Mouse (Mus musculus) hindbrain, embryonic 13.5 days (tissue): Measurements from ENCODE around the gene Syncrip. TPM values are rescaled to one million over a fixed set of nuclear protein-coding genes. Genes with fewer than 3 reads are reported as not detected.

Experiments
- ATAC-seq: fragments of 200-750 bp; cut with Nextera tagmentation; 2 replicates; pipeline ENCODE4 v1.8.0; 2017; ENCODE audit warnings: moderate TSS enrichment; ENCODE audit not compliant: low FRiP score
- H3K27ac ChIP-seq: fragments of 300-500 bp; sonication (generic); 2 replicates; pipeline ENCODE4 v1.5.1; 2015; ENCODE audit warnings: inconsistent platforms, mild to moderate bottlenecking, moderate library complexity
- H3K27me3 ChIP-seq: fragments of 300-500 bp; sonication (generic); 2 replicates; pipeline ENCODE4 v1.6.1; 2015; ENCODE audit warnings: mild to moderate bottlenecking, inconsistent platforms
- H3K36me3 ChIP-seq: fragments of 300-500 bp; sonication (generic); 2 replicates; pipeline ENCODE4 v1.6.1; 2015; ENCODE audit warnings: mild to moderate bottlenecking, inconsistent platforms
- H3K4me1 ChIP-seq: fragments of 300-500 bp; sonication (generic); replicated peaks from 2 replicates; pipeline ENCODE4 v1.6.1; 2015; ENCODE audit warnings: inconsistent platforms
- H3K4me2 ChIP-seq: fragments of 300-500 bp; sonication (generic); 2 replicates; pipeline ENCODE4 v1.6.1; 2015; ENCODE audit warnings: inconsistent platforms, mild to moderate bottlenecking, moderate library complexity
- H3K4me3 ChIP-seq: fragments of 300-500 bp; sonication (generic); 2 replicates; pipeline ENCODE4 v1.5.1; 2015; ENCODE audit warnings: mild to moderate bottlenecking, inconsistent platforms
- H3K9ac ChIP-seq: fragments of 300-500 bp; sonication (generic); 2 replicates; pipeline ENCODE4 v1.6.1; 2015; ENCODE audit warnings: mild to moderate bottlenecking, inconsistent platforms
- H3K9me3 ChIP-seq: fragments of 300-500 bp; sonication (generic); 2 replicates; pipeline ENCODE4 v1.6.1; 2016; ENCODE audit warnings: inconsistent platforms
- WGBS: fragments of 180-500 bp; shearing (Covaris S2); methylation state at CpG from one replicate; pipeline ENCODE4 v1.1.7; 2015; 5-methylcytosine and 5-hydroxymethylcytosine counted together
- polyA plus RNA-seq: library from polyadenylated mRNA; unstranded; fragments of >200 nt; fragmentation: Nextera tagmentation; extraction: Ambion mirVana; gene quantifications from 2 replicates; pipeline ENCODE4 v1.2.1, GENCODE M21; 2015

The Syncrip gene
- polyA plus RNA-seq, 1 experiment from 2014 or later: 89.3 TPM

DNA sequence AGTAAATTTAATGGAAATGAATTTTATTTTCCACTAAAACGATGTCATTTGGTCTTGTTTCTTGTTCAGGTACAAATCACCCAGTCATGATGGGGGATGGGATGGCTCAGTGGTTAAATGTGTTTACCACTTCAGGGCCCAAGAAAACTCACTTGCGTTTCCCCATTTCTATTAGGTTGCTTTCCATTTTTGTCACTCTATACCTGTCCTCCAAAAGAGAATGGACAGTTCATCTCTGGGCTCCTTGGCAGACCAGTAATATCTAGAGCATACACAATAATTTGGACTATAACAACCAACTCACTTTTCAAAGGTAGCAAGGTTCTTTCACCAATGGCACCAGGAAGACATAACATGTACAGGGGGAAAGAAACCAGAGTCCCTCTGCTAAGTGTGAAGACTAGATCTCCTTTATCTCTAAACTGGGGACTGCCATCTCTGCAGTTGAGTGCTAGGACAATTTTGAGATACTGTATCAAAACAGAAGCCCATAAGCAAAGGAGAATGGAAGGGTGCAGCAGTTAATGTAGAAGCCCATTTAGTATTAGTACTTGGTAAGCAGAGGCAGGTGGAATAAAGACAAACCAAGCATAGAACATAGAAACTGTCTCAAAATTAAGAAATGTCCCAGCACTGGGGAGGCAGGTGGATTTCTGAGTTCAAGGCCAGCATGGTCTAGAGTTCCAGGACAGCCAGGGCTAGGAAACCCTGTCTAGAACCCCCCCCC, 37.9 kb upstream of the Syncrip start:
- H3K27ac ChIP-seq: 0 out of 2 replicates have a peak overlapping the region, but pooled peaks have one; percentile 18
- no peaks in the 10 kb centered on the region for H3K9me3 ChIP-seq
- H3K4me1 ChIP-seq: peaks cover 27% of the 10 kb centered on the region
- peaks cover 26% of the 10 kb centered on the region for H3K36me3 ChIP-seq
- WGBS: 20% methylated on average over 2 of the region's 2 CpGs
- peak overlapping the region; percentile 91 for H3K9ac ChIP-seq
- no peak for ATAC-seq
- peak overlapping the region; percentile 81 for H3K4me2 ChIP-seq
- peak overlapping the region; percentile 80 for H3K4me3 ChIP-seq
- H3K27me3 ChIP-seq: no peaks in the 10 kb centered on the region

- H3K9me3 ChIP-seq: no peaks in the 10 kb centered on the region
These were observed 37.2 kb upstream of the Syncrip start for GRCm38 (mm10) chr9:88519390-88520121.

GRCm38 (mm10) chr9:88516361-88516995, 34.1 kb upstream of the Syncrip start:
- H3K4me1 ChIP-seq: peaks cover 23% of the 10 kb centered on the region
- no peak overlapping the region for H3K27ac ChIP-seq
- H3K9ac ChIP-seq: no peak overlapping the region
- ATAC-seq: no peak
- no peak overlapping the region for H3K4me2 ChIP-seq
- H3K4me3 ChIP-seq: no peak overlapping the region
- H3K9me3 ChIP-seq: no peaks in the 10 kb centered on the region
- H3K36me3 ChIP-seq: peaks cover 26% of the 10 kb centered on the region
- WGBS: 85% methylated on average over 3 of the region's 3 CpGs
- no peaks in the 10 kb centered on the region for H3K27me3 ChIP-seq

More at GRCm38 (mm10) chr9:88519390-88520121, 37.2 kb upstream of the Syncrip start:
- H3K27ac ChIP-seq: no peak overlapping the region
- H3K36me3 ChIP-seq: peaks cover 26% of the 10 kb centered on the region
- peak overlapping the region; percentile 81 for H3K4me2 ChIP-seq
- H3K9ac ChIP-seq: no peak overlapping the region
- peaks cover 27% of the 10 kb centered on the region for H3K4me1 ChIP-seq
- no peaks in the 10 kb centered on the region for H3K27me3 ChIP-seq
- no peak for ATAC-seq
- H3K4me3 ChIP-seq: no peak overlapping the region

GRCm38 (mm10) chr9:88515546-88515945, 33.2 kb upstream of the Syncrip start:
- Histone ChIP-seq H3K4me1 (peaks cover 16% of the 10 kb centered on the region), H3K4me3 (no peak overlapping the region), H3K27me3 (no peaks in the 10 kb centered on the region), H3K36me3 (peaks cover 20% of the 10 kb centered on the region), H3K4me2 (no peak overlapping the region), H3K9me3 (no peaks in the 10 kb centered on the region), H3K27ac (no peak overlapping the region), H3K9ac (no peak overlapping the region)
- 85% methylated on average over 1 of the region's 1 CpGs for WGBS
- no peak for ATAC-seq

DNA sequence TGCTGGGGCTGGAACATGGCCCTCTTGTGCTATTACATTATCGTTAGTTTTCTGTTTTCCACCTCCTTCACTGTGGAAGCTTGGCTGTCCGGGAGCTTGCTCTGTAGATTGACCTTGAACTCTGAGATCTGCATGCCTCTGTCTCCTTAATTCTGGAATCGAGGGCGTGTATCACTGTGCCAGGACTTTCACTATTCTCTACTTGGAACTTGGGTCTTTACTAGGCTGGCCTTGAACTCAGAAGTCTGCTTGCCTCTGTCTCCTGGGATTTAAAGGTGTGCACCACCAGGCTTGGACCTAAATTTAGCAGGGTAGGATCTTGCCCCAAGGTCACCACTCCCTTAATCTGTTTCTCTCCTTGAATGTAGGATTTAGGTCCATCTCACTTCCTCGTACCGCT, 19.5 kb upstream of the Syncrip start:
- WGBS: 89% methylated on average over 6 of the region's 6 CpGs
- Histone ChIP-seq H3K4me3 (no peak overlapping the region), H3K4me2 (no peak overlapping the region), H3K27ac (no peak overlapping the region), H3K9ac (no peak overlapping the region), H3K36me3 (no peaks in the 10 kb centered on the region), H3K27me3 (no peaks in the 10 kb centered on the region), H3K4me1 (no peaks in the 10 kb centered on the region), H3K9me3 (no peaks in the 10 kb centered on the region)
- ATAC-seq: no peak

GRCm38 (mm10) chr9:88500112-88500511, 17.7 kb upstream of the Syncrip start:
- Histone ChIP-seq H3K27ac (no peak overlapping the region), H3K4me1 (no peaks in the 10 kb centered on the region), H3K9me3 (no peaks in the 10 kb centered on the region), H3K4me2 (no peak overlapping the region), H3K9ac (no peak overlapping the region), H3K4me3 (no peak overlapping the region), H3K36me3 (no peaks in the 10 kb centered on the region), H3K27me3 (no peaks in the 10 kb centered on the region)
- ATAC-seq: no peak
- WGBS: 85% methylated on average over 2 of the region's 2 CpGs

- Histone ChIP-seq H3K9me3 (no peaks in the 10 kb centered on the region), H3K4me2 (no peak overlapping the region), H3K4me1 (no peaks in the 10 kb centered on the region), H3K4me3 (no peak overlapping the region), H3K27me3 (no peaks in the 10 kb centered on the region), H3K36me3 (no peaks in the 10 kb centered on the region), H3K27ac (no peak overlapping the region), H3K9ac (no peak overlapping the region)
- no peak for ATAC-seq
- 89% methylated on average over 1 of the region's 1 CpGs for WGBS
These were observed 10.1 kb upstream of the Syncrip start for GRCm38 (mm10) chr9:88492522-88492921.

- no peak for ATAC-seq
- Histone ChIP-seq H3K9ac (no peak overlapping the region), H3K36me3 (no peaks in the 10 kb centered on the region), H3K4me1 (peaks cover 15% of the 10 kb centered on the region), H3K4me2 (no peak overlapping the region), H3K9me3 (no peaks in the 10 kb centered on the region), H3K27ac (no peak overlapping the region), H3K27me3 (no peaks in the 10 kb centered on the region), H3K4me3 (no peak overlapping the region)
- WGBS: 64% methylated on average over 6 of the region's 6 CpGs
These were observed 2.2 kb upstream of the Syncrip start for GRCm38 (mm10) chr9:88484531-88484930.

- WGBS: under 1% methylated on average over 24 of the region's 52 CpGs
- ATAC-seq: no peak
- H3K9ac ChIP-seq: peak overlapping the region; percentile 97
These were observed 539 bp upstream of the Syncrip start for GRCm38 (mm10) chr9:88482829-88483396.

DNA sequence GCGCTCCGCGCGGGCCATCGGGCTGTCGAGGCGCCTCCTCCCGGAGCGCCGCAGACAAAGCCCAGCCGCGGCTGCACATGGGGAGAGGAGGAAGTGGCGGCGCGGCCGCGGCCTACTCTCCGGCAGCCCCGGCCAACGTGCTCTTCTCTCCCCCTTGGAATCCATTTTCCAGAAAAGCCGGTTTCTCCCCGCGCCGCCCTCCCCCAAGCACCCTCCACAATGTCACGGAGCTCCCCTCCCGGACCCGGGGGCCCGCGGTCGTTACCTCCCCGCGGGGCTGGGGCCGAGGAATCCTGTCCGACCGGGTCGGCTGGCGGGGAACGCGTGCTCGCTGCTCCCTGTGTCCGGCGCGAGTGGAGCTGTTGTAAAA, 598 bp downstream of the Syncrip start:
- Histone ChIP-seq H3K4me3 (peak overlapping the region; percentile 99), H3K9ac (peak overlapping the region; percentile 97), H3K36me3 (peaks cover 9% of the 10 kb centered on the region), H3K9me3 (no peaks in the 10 kb centered on the region), H3K4me2 (peak overlapping the region; percentile 75), H3K27me3 (no peaks in the 10 kb centered on the region), H3K27ac (peak overlapping the region; percentile 100), H3K4me1 (peaks cover 19% of the 10 kb centered on the region)
- no peak; the same call in 1 of the 2 replicates for ATAC-seq
- under 1% methylated on average over 33 of the region's 43 CpGs for WGBS

More at GRCm38 (mm10) chr9:88482829-88483396, 539 bp upstream of the Syncrip start:
- Histone ChIP-seq H3K27ac (peak overlapping the region; percentile 100), H3K4me3 (peak overlapping the region; percentile 99), H3K27me3 (no peaks in the 10 kb centered on the region), H3K36me3 (no peaks in the 10 kb centered on the region), H3K4me2 (peak overlapping the region; percentile 57), H3K9me3 (no peaks in the 10 kb centered on the region), H3K4me1 (peaks cover 15% of the 10 kb centered on the region)

DNA sequence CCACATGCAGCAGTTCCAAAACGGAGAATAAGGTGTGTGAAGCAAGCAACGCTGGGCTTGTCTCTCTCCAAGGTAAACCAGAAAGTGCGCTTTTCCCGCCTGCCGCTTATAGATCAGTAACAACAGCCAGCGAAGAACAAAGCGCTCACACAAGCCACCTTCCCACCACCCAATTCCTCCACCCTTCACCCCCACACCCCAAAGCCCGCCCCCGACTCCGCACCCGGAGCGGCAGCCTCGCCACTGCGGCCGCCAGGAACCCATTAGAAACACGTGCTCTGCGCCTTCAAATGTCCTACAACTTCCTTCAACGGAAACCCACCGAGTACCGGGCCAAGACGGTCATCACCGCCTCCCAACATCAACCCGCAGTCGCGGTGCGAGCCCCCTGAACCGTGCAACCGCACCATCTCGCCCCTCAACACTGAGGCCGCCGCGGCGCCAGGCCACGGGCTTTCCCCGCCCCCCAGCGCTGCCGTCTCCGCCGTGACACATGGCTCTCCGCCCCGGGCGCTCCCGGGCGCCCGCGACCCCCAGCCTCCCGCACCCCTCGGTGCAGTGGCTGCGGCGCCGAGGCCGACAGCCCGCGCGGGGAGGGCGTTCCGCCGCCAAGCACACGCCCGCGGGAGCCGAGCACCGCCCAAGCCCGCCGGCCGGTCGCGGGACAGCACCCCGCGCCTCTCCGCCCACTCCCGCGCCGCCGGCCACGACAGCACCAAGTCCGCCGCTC, 1.1 kb downstream of the Syncrip start:
- Histone ChIP-seq H3K9me3 (no peaks in the 10 kb centered on the region), H3K4me3 (peak overlapping the region; percentile 99), H3K4me1 (peaks cover 19% of the 10 kb centered on the region), H3K27ac (peak overlapping the region; percentile 100), H3K36me3 (peaks cover 13% of the 10 kb centered on the region), H3K9ac (peak overlapping the region; percentile 97), H3K27me3 (no peaks in the 10 kb centered on the region), H3K4me2 (peak overlapping the region; percentile 75)
- ATAC-seq: peak; percentile 0; the same call in 1 of the 2 replicates
- under 1% methylated on average over 56 of the region's 78 CpGs for WGBS
